Mouse (Mus musculus) neural tube, embryonic 11.5 days (tissue): ENCODE measurements at regions not wholly inside any gene's neighbourhood (a gene's known extent, or its start where the extent isn't known, plus 50 kb on each side); places are given as distances from the start of the nearest gene placed in this dataset.

ENCODE experiments used
- ATAC-seq: fragments of 200-750 bp; cut with Nextera tagmentation; 2 replicates; pipeline ENCODE4 v1.8.0; 2017; ENCODE audit warnings: moderate number of reproducible peaks, mild to moderate bottlenecking, moderate TSS enrichment, moderate library complexity; ENCODE audit not compliant: insufficient read depth, low FRiP score, low TSS enrichment
- DNase-seq: peaks from one replicate; pipeline ENCODE4 v3.0.0-alpha.2; 2015; ENCODE audit warnings: low spot score
- H3K27ac ChIP-seq: fragments of 300-500 bp; sonication (generic); 2 replicates; pipeline ENCODE4 v1.5.1; 2014; ENCODE audit warnings: low read depth, mild to moderate bottlenecking, low read length
- H3K27me3 ChIP-seq: fragments of 300-500 bp; sonication (generic); 2 replicates; pipeline ENCODE4 v1.6.1; 2014; ENCODE audit warnings: mild to moderate bottlenecking, low read length, mixed read lengths; ENCODE audit not compliant: control insufficient read depth, insufficient read depth
- H3K36me3 ChIP-seq: fragments of 300-500 bp; sonication (generic); 2 replicates; pipeline ENCODE4 v1.6.1; 2014; ENCODE audit warnings: mild to moderate bottlenecking, low read length, moderate library complexity, mixed read lengths; ENCODE audit not compliant: control insufficient read depth, insufficient read depth
- H3K4me1 ChIP-seq: fragments of 300-500 bp; sonication (generic); 2 replicates; pipeline ENCODE4 v1.6.1; 2014; ENCODE audit warnings: low read length, mixed read lengths; ENCODE audit not compliant: control insufficient read depth, insufficient read depth
- H3K4me2 ChIP-seq: fragments of 300-500 bp; sonication (generic); 2 replicates; pipeline ENCODE4 v1.6.1; 2014; ENCODE audit warnings: low read depth, mild to moderate bottlenecking, moderate library complexity
- H3K4me3 ChIP-seq: fragments of 300-500 bp; sonication (generic); 2 replicates; pipeline ENCODE4 v1.5.1; 2014; ENCODE audit warnings: low read depth, low read length
- H3K9ac ChIP-seq: fragments of 300-500 bp; sonication (generic); 2 replicates; pipeline ENCODE4 v1.6.1; 2014; ENCODE audit warnings: mild to moderate bottlenecking, low read length
- H3K9me3 ChIP-seq: fragments of 300-500 bp; sonication (generic); 2 replicates; pipeline ENCODE4 v1.6.1; 2016; ENCODE audit warnings: low read length; ENCODE audit not compliant: control insufficient read depth
- WGBS: fragments of 180-500 bp; shearing (Covaris S2); extraction: QIAGEN DNeasy Blood & Tissue Kit; methylation state at CpG from one replicate; pipeline ENCODE4 v1.1.7; 2014; 5-methylcytosine and 5-hydroxymethylcytosine counted together

DNA sequence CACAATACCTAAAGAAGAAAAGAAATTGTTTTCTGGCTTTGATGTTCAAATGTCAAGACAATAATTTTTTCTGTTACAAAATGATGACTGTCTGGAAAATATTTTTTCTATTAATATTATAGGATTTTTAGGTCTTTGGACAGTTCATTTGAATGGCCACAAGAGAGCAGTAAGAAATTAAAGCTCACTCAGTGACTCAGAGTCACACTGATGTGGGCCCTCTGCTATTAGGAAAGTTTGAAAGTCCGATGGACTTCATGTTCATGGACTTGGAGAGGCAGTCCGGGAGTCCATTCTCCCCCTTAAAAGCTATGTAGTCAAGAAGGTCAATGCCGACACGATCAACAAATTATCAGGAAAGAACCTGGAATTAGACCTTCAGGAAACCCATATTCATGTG, 657.0 kb downstream of the Mecom start:
- WGBS, result 89% methylated on average over 4 of the region's 4 CpGs
- DNase-seq, result no peak
- no peak overlapping the region for H3K27ac ChIP-seq
- no peak overlapping the region for H3K4me2 ChIP-seq
- no peaks in the 10 kb centered on the region for H3K9me3 ChIP-seq
- no peaks in the 10 kb centered on the region for H3K36me3 ChIP-seq
- no peaks in the 10 kb centered on the region for H3K4me1 ChIP-seq
- no peak for ATAC-seq
- H3K27me3 ChIP-seq, result no peaks in the 10 kb centered on the region
- no peak overlapping the region for H3K4me3 ChIP-seq
- H3K9ac ChIP-seq, result no peak overlapping the region

DNA sequence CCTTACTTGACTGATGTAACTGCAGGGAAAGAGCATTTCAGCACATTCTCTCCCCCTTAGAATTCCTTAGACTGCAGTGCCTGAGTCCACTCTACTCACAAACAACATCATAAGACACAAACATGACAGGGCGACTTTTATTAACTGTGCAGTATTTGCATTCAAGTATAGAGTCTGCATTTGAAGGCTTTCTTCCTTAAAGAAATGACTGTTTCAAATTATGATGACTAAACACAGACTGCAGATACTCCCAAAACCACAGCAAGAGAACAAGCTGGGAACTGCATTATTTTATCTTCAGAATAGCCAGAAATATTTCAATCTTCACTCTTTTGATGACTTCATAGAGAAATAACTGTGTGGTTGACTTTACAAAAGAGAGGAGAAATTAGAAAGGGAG, 657.5 kb downstream of the Mecom start:
- H3K4me3 ChIP-seq, result no peak overlapping the region
- H3K9me3 ChIP-seq, result no peaks in the 10 kb centered on the region
- H3K27ac ChIP-seq, result no peak overlapping the region
- no peaks in the 10 kb centered on the region for H3K27me3 ChIP-seq
- no peak overlapping the region for H3K4me2 ChIP-seq
- no peak for ATAC-seq
- 63% methylated on average over 1 of the region's 1 CpGs for WGBS
- H3K4me1 ChIP-seq, result no peaks in the 10 kb centered on the region
- H3K36me3 ChIP-seq, result no peaks in the 10 kb centered on the region
- H3K9ac ChIP-seq, result no peak overlapping the region
- no peak for DNase-seq

DNA sequence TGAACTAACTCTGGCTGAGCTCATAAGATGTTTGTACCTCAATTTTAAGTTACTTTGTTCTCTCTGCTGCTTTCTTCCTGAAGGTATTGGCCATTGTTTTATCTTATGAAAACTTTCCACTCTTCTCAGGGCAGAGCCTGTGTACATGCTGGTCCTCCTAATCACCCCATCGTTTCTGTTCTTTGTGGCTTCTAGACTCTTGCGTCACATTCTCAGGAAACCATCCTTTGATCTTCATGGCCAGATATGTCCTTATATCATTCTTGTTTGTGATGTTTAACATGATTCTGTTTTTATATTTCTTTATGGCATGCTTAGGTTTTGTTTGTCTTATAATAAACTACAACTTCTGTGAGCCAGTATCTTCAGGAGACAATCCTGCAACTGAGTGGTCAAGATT, 658.2 kb downstream of the Mecom start:
- Histone ChIP-seq H3K4me1 (no peaks in the 10 kb centered on the region), H3K9ac (no peak overlapping the region), H3K4me2 (no peak overlapping the region), H3K36me3 (no peaks in the 10 kb centered on the region), H3K27ac (no peak overlapping the region), H3K27me3 (no peaks in the 10 kb centered on the region), H3K4me3 (no peak overlapping the region), H3K9me3 (no peaks in the 10 kb centered on the region)
- DNase-seq, result no peak
- ATAC-seq, result no peak
- WGBS, result 83% methylated on average over 2 of the region's 2 CpGs

DNA sequence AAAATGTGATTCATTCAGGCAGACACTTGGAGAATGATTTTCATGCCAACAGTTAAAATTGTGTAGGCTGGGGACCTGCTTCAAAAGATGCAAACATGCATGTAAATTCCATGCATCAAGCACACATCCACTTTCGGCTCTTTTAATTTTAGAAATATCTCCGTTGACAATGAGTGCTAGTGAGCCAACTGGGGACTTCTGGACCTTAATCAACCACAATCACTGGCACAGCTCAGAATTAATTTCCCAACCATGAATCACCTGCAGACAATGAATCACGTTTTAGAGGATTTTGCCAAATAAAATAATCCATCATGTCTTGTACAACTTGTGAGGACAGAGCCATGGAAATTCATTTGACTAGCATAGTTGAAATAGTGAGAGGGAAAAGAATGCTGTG, 667.8 kb downstream of the Mecom start:
- no peak overlapping the region for H3K4me2 ChIP-seq
- H3K4me3 ChIP-seq, result no peak overlapping the region
- no peak overlapping the region for H3K27ac ChIP-seq
- no peaks in the 10 kb centered on the region for H3K36me3 ChIP-seq
- DNase-seq (no peak), ATAC-seq (no peak)
- H3K27me3 ChIP-seq, result no peaks in the 10 kb centered on the region
- no peaks in the 10 kb centered on the region for H3K9me3 ChIP-seq
- no peak overlapping the region for H3K9ac ChIP-seq
- H3K4me1 ChIP-seq, result no peaks in the 10 kb centered on the region
- WGBS, result 67% methylated on average over 3 of the region's 3 CpGs

DNA sequence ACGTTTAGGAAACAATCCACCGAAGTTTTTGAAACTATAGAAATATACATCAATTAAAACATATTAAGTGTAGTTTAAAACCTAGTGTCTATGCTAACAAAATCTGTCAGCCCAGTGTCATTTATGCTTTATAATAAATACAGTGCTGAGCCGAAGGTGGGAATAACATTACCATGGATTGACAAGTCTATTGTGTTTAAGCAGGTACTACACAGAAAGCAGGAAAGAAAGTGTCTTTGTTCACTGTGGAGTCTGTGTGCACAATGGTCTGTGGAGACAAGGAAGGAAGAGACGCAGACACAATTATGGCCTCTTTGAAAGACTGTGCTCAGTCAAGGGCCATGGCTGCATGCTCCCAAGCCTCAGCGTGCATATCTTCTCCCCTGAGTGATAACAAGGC, 672.0 kb downstream of the Mecom start:
- H3K27ac ChIP-seq, result no peak overlapping the region
- no peaks in the 10 kb centered on the region for H3K36me3 ChIP-seq
- no peak overlapping the region for H3K4me3 ChIP-seq
- DNase-seq (no peak), ATAC-seq (no peak)
- H3K4me2 ChIP-seq, result no peak overlapping the region
- no peaks in the 10 kb centered on the region for H3K9me3 ChIP-seq
- H3K4me1 ChIP-seq, result no peaks in the 10 kb centered on the region
- WGBS, result 81% methylated on average over 5 of the region's 5 CpGs
- no peak overlapping the region for H3K9ac ChIP-seq
- H3K27me3 ChIP-seq, result no peaks in the 10 kb centered on the region

DNA sequence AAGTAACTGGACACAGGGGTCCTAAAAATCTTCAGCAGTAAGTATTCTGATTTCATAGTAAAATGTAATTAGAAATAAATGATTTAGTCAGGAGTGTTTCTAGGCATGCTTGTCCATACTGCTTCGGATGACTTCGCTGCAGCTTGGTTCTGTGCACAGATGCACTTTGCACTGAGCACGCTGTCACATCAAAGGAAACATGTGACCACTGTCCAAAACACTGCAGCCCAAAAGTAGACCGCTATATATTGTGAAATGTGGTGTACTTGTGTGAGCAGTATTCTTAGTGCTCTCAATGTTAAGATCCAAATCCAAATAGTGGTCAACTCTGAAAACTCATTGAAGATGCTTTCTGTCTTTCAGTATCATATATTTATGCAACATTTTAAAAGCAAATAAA, 685.4 kb downstream of the Mecom start:
- H3K9ac ChIP-seq, result no peak overlapping the region
- H3K36me3 ChIP-seq, result no peaks in the 10 kb centered on the region
- WGBS, result 82% methylated on average over 4 of the region's 4 CpGs
- no peak for DNase-seq
- H3K27ac ChIP-seq, result no peak overlapping the region
- H3K4me2 ChIP-seq, result no peak overlapping the region
- no peaks in the 10 kb centered on the region for H3K9me3 ChIP-seq
- ATAC-seq, result no peak
- no peaks in the 10 kb centered on the region for H3K27me3 ChIP-seq
- no peaks in the 10 kb centered on the region for H3K4me1 ChIP-seq
- no peak overlapping the region for H3K4me3 ChIP-seq

DNA sequence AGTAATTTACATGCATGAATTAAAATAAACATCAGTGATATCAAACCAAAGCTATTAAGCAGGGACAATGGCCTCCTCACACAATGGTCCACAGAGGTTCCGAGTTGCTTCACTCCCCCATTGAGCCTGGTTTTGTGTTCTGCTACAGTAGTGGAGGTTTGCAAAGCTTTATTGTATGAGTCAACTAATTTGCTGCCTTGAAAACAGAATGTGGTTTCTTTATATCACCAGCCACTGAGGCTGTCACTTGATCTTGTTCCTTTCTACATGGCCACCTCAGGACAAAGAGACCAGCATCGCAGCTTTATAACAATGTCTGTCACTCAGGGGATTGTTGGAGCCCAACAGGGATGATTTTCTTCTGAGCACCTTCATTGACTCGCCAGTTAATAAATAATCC, 695.3 kb downstream of the Mecom start:
- no peaks in the 10 kb centered on the region for H3K9me3 ChIP-seq
- ATAC-seq, result no peak
- no peak overlapping the region for H3K4me2 ChIP-seq
- H3K9ac ChIP-seq, result no peak overlapping the region
- H3K4me3 ChIP-seq, result no peak overlapping the region
- H3K27me3 ChIP-seq, result no peaks in the 10 kb centered on the region
- H3K36me3 ChIP-seq, result no peaks in the 10 kb centered on the region
- DNase-seq, result no peak
- no peaks in the 10 kb centered on the region for H3K4me1 ChIP-seq
- H3K27ac ChIP-seq, result no peak overlapping the region
- WGBS, result 58% methylated on average over 3 of the region's 3 CpGs

DNA sequence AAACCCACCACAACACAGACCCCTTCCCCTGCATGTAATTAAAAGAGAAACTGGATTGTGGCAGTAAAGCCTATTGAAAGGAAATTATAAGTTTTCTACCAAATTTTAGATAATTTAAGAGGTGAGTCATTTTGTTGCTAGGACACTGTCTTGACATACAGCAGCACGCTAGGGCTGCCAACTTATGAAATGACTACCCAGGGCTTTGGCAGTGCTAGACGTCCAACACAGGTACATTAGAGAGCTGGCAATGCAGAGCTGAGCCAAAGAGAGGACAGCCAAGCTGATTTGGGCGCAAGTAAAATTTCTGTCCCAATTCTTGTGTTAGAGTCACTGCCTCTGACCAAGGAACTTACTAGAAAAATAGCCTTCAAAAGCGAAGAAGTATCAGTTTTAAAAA, 712.4 kb downstream of the Mecom start:
- ATAC-seq, result no peak
- H3K4me3 ChIP-seq, result no peak overlapping the region

DNA sequence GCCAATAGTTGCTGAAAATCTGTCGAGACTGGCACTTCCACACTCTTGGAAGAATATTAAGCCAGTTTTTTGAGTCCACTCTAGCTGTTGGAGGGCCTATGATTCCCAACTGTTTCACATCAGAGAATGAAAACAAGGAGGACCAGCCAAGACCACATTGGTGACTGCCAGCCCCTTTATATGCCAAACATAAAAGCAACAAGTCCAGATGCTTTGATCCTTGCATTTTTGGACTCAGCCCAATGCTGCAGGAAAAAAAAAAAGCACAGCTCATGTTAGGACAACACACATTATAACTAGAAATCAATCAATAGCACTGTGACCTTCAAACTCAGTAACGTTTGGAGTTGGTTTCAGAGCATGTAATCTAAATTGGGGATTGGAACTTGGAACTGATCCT, 712.9 kb downstream of the Mecom start:
- no peak overlapping the region for H3K9ac ChIP-seq
- H3K27me3 ChIP-seq, result no peaks in the 10 kb centered on the region
- H3K4me2 ChIP-seq, result no peak overlapping the region
- WGBS, result 61% methylated on average over 2 of the region's 2 CpGs
- H3K4me1 ChIP-seq, result no peaks in the 10 kb centered on the region
- no peaks in the 10 kb centered on the region for H3K36me3 ChIP-seq
- H3K9me3 ChIP-seq, result no peaks in the 10 kb centered on the region
- ATAC-seq (no peak), DNase-seq (no peak)
- no peak overlapping the region for H3K27ac ChIP-seq
- no peak overlapping the region for H3K4me3 ChIP-seq

More for the DNA sequence above, 712.4 kb downstream of the Mecom start:
- H3K27me3 ChIP-seq, result no peaks in the 10 kb centered on the region
- no peak overlapping the region for H3K9ac ChIP-seq
- no peak for DNase-seq
- H3K4me1 ChIP-seq, result no peaks in the 10 kb centered on the region
- 79% methylated on average over 4 of the region's 4 CpGs for WGBS
- no peak overlapping the region for H3K27ac ChIP-seq
- no peaks in the 10 kb centered on the region for H3K36me3 ChIP-seq
- H3K9me3 ChIP-seq, result no peaks in the 10 kb centered on the region
- no peak overlapping the region for H3K4me2 ChIP-seq
